Mouse (Mus musculus): ENCODE measurements around the gene Pde10a.

Pde10a gene

DNA sequence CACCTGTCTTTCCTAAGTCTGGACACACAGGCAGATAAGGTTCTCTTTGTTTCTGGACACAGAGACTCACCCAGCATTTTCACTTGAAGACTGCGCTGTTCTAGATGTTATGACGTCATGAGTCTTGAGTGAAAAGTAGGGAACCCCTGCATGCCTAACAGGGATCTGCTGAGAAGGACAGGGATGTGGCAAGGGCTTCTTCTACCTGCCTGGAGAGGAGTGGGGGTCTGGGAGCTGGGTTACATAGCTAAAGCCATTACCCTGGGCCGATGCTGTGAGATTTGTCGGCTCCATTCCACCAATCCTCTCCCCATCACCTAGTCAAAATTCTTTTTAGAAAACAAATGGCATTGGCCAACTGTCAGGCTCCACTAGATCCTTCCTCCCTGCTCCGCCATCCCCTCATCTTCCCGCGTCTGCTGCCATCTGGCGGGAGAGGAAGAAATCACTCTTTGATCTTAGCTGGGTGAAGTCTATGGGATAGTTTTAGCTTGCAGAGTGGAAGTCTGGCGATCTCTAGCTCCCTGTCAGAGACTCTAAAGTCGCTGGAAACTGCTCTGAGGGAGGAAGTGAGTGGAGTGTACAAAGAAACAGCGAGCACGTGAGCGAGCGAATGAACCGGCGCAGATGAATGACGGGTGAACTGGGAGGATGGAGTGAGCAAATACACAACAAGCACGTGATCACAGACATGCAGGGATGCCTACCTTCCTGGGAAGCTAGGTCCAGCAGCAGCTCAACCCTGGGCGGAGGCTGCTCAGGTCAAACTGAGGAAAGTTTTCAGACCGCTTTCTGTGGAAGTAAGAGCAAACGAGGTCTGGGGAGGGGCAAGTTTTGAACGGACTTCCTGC, 67.5 kb downstream of the Pde10a start:
- peak; percentile 92 for DNase-seq

DNA sequence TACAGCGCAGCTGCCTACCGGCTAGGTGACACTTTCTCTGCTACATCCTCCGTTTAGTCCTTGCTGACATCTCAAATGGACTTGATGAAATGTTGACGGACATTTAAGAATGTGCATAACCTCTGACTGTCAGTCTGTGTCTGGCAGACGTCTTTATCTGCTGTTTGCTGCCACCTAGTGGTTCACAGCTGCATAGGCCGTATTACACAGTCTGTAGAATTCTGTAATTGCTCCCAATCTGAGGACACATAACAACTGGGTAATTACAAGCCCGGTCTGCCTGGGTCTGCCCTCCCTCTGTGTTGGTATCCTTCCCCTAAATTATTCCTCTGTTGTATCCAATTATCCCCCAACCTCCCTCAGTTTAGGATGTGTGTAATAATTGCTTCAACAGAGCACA, 72.6 kb downstream of the Pde10a start:
- peak; percentile 80 to 83 for DNase-seq

DNA sequence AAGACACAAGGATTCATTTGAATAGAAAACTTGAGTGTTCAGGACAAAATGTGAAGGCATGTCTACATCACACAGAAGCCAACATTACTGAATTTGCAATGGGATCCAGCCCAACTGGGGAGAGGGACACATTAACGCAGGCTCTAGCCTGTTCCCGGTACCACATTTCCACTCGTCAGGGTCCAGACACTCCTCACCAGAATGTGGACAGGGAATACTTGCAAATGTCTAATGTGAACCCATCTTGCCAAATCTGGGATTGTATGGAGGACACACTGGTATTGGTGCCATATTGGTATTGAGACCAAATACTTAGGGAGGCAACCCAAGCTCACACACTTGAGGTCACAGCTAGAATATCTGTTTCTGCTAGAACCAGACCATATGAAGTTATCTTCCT, 77.8 kb downstream of the Pde10a start:
- no peak for DNase-seq

DNA sequence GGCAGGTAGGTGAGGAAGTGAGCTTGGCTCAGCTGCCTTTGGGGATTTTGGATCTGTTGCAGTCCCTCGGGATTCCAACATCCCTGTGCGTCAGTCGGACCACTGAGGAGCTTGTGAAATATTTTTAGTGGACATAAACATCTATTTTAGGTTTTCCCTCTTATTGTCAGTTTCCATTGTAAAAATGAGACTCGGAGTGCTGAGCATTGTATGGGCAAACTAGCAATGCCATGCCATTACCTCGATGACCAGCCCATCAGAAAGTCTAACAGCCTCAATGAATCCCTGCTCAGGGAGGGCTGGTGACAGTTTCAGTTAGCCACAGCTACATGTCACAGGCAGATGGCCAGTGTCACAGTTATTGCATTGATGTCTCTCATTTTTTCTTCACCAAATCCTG, 80.7 kb downstream of the Pde10a start:
- DNase-seq, result no peak

DNA sequence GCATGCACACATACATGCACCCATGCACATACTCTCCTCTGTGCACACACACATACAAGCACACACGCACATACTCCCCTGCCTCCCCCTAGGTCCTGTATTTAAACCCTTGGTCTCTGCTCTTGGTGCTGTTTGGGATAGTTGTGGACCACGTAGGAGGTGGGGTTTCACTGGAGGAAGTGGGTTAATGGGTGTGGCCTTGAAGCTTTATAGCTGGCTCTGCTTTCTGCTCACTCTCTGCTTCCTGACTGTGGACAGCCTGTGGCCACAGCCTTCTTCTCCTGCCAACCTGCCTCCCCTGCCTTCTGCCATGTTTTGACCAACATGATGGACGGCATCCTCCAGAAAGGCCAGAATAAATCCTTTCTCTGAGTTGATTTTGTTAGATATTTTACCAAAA, 81.5 kb downstream of the Pde10a start:
- no peak for DNase-seq

DNA sequence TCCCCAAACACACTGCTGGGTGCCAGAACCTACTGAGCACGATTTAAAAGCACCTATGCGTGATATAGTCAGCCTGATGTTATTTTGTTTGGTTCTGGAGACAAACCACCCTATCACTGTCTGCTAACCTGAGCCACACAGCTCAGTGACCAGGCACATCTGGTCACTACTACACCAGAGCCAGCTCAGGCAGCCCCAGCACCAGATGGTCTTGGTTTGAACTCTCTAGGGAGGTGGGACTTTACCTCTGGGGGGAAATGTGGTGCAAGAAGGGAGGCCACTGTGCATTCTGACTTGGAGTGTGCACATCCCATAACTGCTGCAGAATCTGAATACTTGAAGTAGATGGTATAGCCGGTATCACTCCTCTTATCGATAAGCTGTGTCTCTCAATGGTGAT, 86.7 kb downstream of the Pde10a start:
- DNase-seq, result no peak

DNA sequence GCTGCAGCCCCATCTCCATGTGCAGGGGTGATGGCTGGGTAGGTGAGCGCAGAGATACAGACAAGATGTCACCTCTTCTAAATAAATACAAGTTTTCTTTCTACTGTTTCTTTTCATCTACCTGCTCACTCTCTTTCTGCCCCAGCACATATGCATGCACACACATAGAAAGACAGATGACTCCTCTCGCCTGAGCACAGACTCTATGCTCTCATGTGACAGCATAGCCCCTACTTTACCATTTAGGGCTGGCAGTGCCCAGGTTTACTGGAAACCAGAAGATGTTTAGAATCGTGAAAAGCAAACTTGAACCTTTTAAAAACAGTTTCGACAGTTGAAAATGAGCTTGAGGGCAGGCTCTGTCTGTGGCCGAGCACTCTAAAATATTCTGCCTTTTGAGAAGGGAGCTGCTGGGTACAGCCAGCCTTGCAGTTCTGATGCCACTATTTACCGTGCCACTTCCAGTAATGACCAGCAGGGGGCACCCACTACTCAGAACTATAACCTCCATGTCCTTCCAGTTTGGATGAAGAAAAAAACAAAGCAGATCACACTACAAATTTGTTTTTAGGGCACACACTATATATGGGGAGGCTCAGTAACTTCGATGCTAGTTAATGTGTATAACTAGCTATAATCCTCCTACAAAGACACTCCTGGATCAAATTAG, 88.8 kb downstream of the Pde10a start:
- DNase-seq, result peak; percentile 83 to 92

DNA sequence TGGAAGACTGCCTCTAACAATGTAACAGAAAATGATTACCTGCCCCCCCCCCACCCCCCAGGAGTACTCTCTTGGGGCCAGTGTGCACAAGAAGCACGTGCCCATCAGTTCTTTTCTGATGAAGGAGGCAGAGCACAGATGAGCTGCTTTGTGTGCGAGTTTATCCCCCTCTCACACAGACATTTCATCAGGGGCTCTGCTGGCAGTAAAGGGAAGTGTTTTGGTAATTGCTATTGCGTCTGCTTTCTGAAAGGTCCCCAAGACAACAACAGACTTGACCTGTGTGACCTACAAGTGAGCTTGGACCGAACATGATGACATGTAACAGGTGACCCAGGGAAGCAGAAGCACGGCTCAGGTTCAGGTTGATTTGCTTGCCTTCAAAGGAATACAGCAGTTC, 95.2 kb downstream of the Pde10a start:
- DNase-seq, result no peak

DNA sequence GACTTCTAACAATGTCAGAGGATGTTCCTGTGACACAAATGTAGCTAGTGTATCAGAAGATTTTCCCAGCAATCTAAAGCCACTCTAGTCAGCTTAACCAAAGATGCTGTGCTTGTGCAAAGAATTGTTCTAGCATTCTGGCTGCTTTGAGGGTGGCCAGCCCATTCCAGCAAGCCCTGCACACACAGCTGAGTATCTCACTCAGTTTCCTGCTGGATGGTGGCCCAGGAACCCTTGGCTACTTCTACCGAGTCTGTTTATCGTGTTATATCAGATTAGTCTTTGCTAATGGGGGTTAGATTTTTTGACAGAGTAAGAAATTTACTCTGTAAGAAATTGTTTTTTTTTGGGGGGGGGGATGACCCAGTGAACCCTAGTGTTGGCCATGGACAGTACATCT, 95.9 kb downstream of the Pde10a start:
- DNase-seq, result peak in 1 of 2 experiments; percentile 49

DNA sequence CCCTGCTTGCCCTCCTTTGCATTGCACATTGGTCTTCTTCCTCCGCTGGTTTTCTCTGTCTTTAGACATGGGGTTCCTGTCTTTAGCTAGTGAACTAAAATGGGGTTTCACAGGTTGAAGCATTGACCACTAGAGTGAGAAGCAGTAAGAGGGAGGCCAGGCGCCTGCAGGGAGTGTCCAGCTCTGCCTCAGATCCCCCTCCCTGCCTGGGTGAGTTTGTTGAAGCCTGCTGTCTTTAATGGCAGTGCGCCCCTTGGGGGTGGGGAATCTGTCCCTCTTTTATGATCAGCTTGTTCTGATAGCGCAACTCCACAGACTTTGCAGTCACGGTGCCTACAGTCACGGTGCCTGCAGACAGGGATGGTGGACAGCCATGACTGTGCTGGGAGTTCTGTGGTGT, 96.7 kb downstream of the Pde10a start:
- no peak for DNase-seq

DNA sequence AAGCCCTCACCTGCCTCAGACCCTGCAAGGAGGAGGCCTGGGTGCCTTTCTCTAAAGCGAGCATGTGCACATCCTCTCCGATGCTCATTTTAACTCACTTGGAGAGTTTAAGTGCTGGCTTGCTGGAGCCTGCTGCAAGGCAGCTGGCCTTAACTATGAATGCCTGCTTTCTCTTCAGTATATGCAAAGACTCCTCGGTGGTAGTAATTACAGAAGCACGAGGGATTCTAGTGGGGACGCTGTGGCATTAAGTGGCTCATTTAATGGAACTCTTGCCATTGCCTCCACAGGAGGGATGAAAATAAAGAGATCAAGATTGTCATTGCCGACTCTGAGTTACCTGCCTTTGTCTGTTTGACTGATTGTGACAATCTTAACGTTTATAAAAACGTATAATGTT, 101.2 kb downstream of the Pde10a start:
- DNase-seq, result no peak

DNA sequence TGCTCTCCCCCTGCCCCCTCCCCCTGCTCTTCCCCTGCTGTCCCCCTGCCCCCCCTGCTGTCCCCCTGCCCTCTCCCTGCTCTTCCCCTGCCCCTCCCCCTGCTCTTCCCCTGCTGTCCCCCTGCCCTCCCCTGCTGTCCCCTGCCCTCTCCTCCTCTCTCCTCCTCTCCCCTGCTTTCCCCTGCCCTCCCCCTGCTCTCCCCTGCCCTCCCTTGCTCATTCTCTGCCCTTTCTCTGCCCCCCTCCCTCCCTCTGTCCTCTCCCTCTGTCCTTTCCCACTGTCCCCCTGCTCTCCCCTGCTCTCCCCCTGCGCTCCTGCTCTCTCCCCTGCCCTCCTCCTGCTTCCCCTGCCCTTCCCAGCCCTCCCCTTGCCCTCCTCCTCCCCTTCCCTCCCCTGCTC, 106.5 kb downstream of the Pde10a start:
- no peak for DNase-seq

DNA sequence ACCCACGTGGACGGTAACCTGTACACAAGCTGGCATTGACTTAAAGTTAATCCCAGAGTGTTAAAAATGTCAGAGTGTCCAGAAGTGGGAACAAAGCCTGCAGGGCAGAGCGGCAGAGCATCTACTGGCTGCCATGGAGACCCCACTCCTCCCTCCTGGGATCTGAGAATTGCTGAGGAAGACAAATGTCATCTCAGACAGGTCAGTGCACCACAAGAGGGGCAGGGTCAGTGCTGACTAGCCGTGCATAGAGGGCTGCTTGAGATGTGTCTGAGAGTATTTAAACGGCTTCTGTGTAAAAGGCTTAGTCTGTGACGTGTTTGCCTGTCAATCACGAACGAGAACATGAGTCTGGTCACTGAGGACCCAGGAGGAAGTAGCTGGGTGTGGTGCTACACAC, 108.4 kb downstream of the Pde10a start:
- DNase-seq, result no peak

DNA sequence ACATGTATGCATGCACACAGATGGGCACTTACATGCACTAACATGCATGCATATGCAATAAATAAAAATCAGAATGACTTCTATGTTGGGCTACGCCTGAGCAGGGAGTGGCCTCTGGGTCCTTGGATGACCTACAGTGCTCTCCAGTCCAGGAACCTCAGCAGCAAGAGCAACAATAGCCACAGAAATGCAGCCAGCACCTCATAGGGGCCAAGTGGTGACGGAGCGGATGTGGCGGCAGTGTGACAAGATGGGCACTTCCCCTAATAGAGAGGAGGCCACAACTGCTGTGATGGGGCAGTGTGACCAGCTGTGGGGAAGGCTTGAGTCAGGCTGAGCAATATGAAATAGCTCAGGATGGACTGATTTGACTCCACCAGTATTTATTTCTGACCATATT, 109.3 kb downstream of the Pde10a start:
- no peak for DNase-seq

DNA sequence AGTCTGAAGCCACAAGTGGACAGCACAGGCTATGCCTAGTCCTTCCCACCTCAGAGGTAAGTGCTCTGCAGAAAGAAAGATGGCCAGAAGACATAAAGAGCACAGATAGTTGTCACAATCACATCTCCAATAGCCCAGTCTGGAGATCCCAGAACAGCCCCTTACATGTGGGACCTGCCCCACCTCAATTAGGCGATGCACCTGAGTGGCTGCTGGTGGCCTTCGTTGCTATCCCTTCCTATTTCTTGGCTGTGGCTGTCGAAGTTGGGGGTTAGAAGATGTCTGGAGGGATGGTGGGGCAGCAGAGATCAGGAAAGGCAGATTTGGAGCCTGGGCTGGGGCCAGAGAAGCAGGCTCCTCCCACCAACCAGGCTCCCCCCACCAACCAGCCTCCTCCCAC, 111.1 kb downstream of the Pde10a start:
- no peak for DNase-seq

DNA sequence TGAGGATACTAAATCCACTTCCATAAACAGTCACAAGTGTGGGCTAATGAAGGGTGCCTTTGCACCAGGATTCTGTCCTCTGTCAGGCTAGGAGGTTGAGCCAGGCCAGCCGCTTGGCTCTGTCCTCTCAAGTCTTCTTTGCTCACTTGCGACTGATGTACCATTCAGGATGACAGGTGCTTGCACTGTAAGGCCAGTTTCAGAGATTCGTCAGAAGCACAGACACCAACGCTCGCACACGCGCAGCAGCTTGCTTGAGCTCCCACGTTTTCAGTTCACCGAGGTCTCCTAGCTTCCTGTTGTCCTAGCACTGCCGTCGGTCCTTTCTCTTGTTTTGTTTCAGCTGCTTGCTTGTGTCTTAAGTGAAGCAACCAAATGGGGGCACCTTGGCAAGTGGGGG, 111.5 kb downstream of the Pde10a start:
- DNase-seq, result no peak

DNA sequence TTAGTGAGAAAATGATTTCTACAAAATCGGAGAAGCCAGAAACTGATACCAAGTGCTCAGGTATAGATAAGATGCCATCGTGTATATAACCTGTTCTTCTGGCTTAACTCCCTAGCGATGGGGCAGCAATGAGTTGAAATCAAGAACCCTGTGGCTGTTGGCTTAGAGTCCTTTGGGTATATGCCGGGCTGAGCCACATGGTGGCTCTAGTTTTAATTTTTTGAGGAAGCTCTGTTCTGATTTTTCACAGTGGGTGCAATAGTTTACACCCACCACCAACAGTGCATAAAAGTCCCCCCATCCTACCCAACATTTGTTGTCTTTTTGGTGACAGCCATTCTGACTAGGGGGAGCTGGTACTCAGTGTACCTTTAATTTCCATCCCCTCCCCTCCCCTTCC, 112.0 kb downstream of the Pde10a start:
- peak; percentile 38 to 46 for DNase-seq

DNA sequence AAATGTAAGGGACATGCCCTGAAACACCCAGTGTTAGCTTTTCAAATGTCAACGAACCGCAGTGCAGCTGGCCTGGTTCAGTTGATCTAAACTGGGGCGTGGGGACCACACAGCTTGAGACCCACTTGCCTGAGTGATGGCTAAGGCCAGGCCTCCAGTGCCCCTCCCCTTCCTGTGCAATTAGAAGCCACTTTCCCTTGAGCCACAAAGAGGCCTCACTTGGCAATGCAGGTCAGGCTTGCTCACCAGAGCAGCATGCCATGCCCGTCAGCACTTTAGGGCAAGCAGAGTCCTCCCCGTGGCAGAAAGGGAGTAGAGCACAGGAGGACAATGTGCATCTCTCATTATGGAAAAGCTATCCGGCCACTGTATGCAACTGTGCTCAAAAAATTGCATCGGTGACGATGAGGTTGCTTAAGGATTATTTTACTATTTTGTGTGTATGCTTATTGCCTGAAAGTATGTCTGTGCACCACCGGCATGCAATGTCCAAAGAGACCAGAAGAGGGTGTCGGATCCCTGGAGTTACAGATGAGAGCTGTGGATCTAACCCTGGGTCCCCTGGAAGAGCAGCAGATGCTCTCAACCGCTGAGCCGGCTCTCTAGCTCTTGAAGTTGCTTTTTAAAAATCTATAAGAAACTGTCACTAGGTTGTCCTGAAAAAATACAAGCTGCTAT, 114.7 kb downstream of the Pde10a start:
- no peak for DNase-seq

DNA sequence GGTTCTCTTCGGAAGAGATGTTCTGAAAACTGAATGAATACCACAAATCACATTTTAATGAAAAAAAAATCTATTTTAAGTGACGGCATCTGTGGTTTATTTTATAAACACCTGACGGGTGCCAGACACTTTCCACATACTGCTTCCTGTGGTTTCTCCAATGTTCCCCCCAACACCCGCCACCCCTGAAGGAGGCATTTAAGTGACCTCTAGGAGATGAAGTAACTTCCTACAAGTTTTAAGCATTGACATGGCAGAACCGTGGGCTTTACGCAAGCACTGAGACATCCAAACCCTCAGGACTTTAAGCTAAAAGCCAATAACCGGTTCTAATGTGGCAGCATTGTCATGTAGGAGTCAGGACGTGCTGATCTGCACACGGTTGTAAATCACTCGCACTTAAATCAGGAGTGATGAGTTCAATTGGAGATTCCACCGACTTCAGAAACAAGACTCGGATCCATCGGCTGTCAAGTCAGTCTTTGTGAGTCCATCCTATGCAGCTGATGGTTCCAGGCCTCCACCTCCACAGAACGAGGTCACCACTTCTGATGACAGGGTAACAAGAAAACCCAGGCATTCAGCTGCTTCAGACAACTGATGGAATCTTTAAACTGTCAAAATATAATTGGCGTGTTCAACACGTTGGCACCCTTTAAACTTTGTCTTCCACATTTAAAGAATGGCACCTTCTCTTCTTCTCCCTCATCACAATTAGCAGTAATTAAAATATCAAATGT, 115.7 kb downstream of the Pde10a start:
- no peak for DNase-seq

DNA sequence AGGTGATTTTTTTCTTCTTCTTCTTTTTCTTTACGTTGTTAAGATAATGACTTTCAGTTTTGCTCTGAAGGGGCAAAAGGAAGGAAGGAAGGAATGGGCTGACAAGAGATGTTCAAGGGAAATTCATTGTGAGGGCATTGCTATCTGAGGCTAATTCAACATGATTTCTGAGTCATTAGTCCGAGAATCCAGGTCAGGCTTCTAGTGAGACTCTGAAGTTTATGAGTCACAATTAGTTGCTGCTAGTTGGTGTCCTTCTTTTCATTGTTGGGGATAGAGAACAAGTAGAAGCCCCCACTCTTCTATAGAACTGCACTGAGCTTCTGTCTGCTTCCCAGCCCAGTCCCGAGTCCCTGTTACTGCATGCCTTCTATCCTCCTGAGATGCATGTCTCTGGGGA, 116.3 kb downstream of the Pde10a start:
- no peak for DNase-seq

DNA sequence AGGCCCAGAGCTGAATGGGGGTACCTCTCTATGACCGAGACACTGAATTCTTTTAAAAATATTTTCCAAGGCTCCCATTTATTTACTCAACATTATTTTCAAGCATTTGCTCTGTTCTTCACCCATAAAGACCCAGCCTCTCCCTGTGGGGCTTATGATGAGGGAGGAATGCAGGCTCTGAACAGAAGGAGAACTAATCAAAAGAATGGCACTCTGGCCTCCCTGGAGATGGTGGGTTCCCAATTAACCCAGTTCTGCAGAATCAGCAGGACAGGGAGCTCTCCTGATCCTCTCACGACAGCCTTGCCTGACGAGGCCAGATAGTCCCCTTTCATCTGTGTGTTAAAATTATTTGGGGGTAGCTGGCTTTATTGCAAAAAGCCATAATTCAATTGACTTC, 117.2 kb downstream of the Pde10a start:
- no peak for DNase-seq

DNA sequence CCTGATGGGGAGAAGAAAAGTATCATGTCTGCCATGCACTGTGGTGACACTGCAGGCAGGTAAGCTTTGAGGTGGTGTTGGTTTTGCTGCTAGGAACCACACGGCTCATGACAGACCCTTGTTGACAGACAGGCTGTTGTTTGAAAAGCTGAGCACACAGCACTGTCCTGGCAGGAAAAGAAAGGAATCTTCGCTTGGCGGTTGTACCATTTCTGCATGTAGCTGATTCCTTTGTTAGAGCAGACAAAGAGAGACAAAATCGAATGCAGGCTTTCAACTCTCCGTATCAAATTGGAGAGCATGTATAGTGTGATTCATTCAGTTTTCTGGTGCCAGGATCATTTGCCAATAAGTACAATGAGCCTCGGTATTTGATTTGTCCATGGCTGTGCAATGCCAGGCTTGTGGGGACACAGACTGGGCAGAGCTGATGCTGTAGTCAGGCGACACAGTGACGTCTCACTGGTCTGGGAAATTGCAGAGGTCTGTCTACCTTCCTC, 122.2 kb downstream of the Pde10a start:
- peak; percentile 46 to 65 for DNase-seq

DNA sequence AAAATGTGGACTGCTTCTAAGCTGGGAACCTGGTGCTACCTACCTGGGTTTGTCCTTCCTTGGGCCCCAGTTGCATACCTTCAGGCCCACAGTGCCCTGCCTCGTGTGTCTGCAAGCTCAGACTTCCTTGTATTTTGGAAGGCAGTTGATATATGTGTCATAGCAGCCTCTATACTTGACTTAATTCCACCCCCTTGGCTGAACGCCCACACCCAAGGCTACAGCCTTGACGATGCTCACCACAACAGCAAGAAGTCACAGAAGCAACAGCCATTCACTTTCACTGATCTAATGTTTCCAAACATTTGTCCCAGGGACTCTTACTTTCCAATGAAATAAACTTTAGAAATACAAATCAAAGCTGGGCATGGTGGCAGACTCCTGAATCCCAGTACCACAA, 123.1 kb downstream of the Pde10a start:
- DNase-seq, result no peak
